Mouse (Mus musculus) ZHBTc4 (cell line): ENCODE results near the gene Cdk14.

ENCODE experiments used
- DNase-seq: peaks from one replicate; pipeline ENCODE4 v3.0.0-alpha.2; 2011; ENCODE audit warnings: low read depth, low spot score

The Cdk14 gene

GRCm38 (mm10) chr5:5096248-5096915 lies 323.7 kb downstream of the Cdk14 start:
- DNase-seq: peak; percentile 48

DNA sequence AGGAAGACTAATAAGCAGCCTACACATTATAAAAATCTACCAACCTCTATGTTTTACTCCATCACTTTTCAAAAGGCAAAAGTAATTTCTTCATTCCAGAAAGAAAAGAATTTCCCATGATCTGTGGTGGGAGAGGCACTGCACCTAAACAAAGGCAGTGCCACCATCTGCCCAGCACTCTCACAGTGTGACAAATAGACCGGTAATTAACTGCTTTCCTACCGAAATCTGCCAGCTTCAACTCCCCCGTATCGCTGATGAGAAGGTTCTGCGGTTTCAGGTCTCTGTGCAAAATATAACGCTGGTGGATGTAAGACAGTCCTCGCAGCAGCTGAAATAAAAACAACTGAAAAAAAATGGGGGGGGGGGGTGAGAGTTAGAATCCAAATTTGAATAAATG lies 327.4 kb downstream of the Cdk14 start:
- DNase-seq: no peak

- no peak for DNase-seq
These were observed 348.6 kb downstream of the Cdk14 start for GRCm38 (mm10) chr5:5071526-5071925.

- DNase-seq: no peak
These were observed 355.4 kb downstream of the Cdk14 start for GRCm38 (mm10) chr5:5064686-5065085.

DNA sequence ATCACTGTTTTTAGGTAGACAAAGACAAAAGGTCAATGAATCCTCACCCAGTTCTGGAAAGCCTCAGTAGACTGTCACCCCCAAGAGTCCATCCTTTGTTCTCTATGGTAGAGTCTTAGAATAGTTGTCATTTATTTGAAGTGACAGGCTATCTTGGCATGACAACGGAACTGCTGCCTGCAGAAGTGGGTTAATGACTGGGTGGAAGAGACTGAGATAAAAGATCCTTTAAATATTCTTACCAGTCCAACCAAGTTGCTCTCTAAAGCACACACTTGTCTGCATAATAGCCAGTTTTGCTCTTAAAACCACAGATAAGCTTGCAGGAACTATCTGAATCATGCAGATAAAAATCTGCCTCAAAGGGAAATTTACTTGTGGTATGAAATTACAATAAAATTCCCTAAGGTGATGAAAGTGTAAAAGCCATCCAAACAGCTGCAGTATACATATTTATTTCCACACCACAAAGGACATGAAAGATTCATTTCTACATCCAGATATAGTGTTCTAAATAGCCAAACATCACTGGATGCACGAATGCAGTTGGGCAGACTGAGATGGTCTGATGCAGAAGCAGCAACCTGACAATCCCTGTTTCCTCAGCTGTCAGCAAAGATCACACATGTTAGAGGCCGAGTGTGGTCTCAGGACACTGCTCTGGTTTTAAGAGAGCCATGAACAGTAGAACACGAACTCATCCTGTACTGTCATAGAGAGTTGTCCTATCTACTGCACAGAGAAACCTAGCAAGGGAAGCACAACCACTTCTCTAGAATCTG lies 363.8 kb downstream of the Cdk14 start:
- no peak for DNase-seq

GRCm38 (mm10) chr5:5055494-5055893 lies 364.6 kb downstream of the Cdk14 start:
- no peak for DNase-seq

DNA sequence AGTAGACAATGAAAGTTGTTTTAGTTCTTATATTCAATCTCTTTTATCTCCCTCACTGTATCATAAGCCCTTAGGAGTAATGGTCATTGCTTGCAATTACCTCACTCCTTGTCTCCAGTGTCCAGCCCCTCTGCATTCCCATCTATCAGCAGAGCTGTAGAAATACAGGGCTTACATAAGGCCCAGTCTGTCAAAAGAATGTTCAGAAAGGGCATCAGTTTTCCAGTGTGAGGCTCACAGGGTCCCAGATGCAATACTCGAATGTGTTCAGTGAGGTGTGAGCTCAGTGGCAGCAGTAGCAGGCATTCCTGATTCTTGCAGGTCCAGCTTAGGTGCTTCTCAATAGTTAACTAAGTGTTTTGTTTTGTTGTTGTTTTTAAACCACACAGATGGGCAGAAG lies 365.8 kb downstream of the Cdk14 start:
- no peak for DNase-seq

DNA sequence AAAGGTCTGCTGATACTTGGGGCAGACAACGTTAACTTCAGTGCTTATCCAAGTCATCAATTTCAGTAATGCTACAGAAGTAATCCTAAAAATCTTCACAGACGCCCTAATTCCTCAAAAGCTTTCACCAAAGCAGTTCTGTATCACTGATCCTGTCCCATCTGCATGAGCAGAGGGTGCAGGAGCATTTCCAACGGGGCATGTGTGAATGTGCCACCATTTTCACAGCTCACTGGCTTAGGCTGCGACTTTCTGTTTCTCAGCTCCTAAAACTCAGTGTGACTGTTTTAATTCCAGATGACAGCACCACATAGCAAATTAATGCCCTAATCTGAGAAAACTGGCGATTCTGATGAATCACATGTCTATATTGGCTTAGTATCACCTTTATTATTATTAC lies 375.8 kb downstream of the Cdk14 start:
- no peak for DNase-seq

DNA sequence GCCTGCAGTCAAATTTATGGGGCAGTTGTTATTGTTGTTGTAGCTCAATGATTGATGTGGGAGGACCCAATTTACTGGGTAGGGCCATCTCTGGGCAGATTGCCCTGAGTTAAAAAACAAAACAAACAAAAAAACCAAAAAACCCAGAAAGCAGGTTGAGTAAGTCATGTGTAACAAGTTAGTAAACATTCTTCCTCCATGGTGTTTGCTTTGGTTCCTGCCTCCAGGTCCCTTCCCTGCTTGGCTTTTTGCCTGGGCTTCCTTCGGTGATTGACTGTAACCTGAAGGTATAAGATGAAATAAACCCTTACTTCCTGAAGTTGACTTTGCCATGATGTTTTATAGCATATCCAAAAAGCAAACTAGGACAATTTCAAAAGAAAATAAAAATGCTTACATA lies 377.4 kb downstream of the Cdk14 start:
- DNase-seq: no peak

DNA sequence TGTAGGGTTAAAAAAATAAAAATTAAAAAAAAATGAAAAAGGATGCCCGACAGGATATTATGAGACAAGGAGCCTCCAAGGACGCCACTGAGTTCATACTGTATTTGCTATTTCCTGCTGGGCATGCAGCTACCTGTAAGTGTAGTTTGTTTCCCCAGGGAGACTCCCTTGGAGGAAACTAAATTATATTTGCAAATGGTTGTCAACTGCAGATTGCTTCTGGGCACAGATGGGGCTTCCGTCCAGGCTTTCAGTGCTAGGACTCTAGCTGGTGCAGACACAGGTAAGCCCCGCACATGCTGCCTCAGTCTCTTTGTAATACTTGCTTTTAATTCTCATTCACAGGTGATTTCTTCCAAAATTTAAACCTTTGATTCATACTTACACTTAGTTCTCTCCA lies 378.6 kb downstream of the Cdk14 start:
- DNase-seq: no peak

DNA sequence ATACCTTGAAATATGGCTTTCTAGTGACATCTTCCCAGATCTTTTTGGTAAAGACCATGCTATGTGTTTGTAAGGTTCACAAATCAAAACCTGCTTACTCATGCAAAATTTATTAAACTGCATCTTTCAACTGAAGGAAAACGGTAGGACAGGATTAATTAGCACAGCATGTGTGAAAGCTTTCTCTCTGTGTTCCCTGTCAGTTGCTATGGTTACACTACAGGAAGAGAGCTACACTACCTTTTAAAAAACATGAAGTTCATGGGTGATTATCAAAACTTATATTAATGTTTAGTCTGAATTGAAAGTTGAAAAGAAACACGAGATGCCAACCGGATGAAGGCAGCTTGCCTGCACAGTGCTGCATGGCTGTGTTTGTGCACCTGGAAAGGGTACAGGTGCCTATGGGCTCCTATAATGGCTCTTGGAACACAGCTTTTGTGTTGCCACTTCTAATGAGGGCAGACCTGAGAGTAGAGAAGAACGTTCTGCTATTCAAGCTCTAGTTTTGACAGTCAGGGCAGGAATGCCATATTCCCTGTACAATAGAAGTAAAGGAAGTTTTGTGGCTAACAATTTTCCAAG lies 380.3 kb downstream of the Cdk14 start:
- DNase-seq: no peak

DNA sequence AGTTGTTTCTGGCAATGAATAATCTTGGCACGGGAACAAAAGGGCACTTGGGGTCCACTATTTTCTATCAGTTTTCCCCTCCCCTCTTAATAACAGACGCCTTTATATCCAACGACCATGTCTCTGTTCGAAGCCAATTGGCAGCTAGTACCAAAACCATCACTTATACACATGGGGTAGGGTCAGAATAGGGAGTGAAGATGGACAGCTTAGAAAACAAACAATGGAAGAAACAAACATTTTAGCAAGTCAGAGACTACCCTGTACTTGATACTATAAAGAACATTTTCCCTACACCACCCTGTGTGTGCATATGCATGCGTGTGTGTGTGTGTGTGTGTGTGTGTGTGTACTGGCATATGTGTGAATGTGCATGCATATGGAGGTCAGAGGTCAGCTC lies 386.7 kb downstream of the Cdk14 start:
- no peak for DNase-seq

GRCm38 (mm10) chr5:5032847-5033246 lies 387.3 kb downstream of the Cdk14 start:
- DNase-seq: no peak

- DNase-seq: no peak
These were observed 387.7 kb downstream of the Cdk14 start for GRCm38 (mm10) chr5:5032446-5032845.

- no peak for DNase-seq
These were observed 389.7 kb downstream of the Cdk14 start for GRCm38 (mm10) chr5:5030431-5030830.

DNA sequence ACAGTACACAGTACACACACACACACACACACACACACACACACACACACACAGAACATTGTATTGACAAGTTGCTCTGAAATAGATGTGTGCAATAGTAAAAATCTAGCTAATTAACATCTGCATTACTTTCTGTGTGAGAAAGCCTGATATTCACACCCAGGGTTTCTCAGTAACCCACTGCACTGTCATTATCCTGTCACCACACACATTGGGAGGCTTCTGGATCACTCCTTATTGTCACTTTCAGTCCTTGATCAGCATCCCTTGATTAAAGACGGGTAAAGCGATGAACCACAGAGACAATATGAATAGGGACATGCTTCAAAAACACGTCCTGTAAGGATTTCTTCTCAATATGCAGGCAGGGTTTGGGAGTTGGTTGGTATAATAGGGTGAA lies 401.2 kb downstream of the Cdk14 start:
- DNase-seq: no peak

- no peak for DNase-seq
These were observed 401.9 kb downstream of the Cdk14 start for GRCm38 (mm10) chr5:5018242-5018641.

GRCm38 (mm10) chr5:5013783-5014182 lies 406.3 kb downstream of the Cdk14 start:
- DNase-seq: no peak

DNA sequence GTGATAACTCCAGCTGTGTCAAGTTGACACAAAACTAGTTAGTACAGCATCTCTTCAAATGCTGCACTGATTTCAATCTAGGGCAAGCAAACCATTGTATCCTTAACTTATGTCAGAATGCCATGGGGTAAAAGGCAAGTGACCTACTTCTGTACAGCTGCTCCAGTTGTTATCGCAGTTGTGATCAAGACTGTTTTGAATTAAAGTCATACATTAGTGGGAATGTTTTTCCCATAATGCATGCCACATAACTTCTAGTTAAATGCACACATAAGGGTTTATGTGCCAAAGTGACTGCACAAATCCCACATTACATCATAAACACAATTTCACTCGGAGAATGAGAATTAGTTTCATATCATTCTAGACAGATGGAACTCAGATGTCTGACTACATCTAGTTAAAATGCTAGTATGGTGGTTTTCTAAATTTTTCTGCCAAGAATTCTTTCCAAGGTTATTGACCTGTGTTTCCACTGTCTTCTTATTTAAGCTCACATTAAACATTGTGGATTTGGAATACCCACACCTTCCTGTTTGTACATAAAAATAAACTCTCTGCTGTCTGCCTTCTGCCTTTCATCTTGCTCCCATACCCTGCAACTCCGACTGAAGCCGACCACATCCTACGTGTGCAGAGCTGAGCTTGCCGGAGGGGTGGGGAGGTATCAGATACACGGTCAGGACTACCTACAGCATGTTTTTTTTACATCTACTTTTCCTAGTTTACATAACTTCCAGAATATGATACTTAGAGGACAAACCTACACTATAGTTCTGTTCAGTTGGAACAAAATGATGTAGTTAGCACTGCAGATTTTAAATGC lies 407.4 kb downstream of the Cdk14 start:
- no peak for DNase-seq

GRCm38 (mm10) chr5:5008153-5008745 lies 411.9 kb downstream of the Cdk14 start:
- DNase-seq: no peak

GRCm38 (mm10) chr5:5007489-5008152 lies 412.5 kb downstream of the Cdk14 start:
- no peak for DNase-seq
